Mouse (Mus musculus) urinary bladder, adult 2 months (tissue): Measurements from ENCODE around the gene Rdh13. TPM values are rescaled to one million over a fixed set of nuclear protein-coding genes. Genes with fewer than 3 reads are reported as not detected.
"Not testable (repeated sequence)": the region's sequence is repeated elsewhere in the genome, so short reads cannot be mapped to it uniquely, and the experiment has no call there.

Experiments used
- DNase-seq: peaks from one replicate; pipeline ENCODE4 v3.0.0; 2022; ENCODE audit warnings: low spot score
- polyA plus RNA-seq: library from polyadenylated mRNA; depleted of rRNA; stranded (reverse); fragments of >200 nt; gene quantifications from 2 replicates; pipeline ENCODE4 v1.2.3, GENCODE M21; 2012; rRNA removed

Rdh13 gene
- polyA plus RNA-seq, 1 experiment: 24.7 TPM

DNA sequence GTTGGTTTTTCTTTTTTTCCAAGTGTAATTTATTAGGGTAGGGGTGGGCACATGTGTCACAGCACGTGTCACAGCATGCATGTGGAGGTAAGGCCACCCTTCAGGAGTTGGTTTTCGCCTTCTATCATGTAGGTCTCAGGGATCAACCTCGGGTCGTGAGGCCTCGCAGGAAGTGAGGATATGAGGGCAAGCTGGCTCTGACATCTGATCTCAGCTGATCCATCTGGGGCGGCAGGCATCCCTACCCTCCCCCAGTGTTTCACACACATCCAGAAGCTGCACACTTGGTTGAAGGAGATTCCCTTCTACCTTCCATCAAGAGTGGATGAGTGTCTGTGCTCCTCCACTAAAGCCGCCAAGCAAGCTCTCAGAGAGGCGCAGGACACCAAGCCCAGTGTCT is 13.4 kb downstream of the Rdh13 start:
- no peak for DNase-seq

DNA sequence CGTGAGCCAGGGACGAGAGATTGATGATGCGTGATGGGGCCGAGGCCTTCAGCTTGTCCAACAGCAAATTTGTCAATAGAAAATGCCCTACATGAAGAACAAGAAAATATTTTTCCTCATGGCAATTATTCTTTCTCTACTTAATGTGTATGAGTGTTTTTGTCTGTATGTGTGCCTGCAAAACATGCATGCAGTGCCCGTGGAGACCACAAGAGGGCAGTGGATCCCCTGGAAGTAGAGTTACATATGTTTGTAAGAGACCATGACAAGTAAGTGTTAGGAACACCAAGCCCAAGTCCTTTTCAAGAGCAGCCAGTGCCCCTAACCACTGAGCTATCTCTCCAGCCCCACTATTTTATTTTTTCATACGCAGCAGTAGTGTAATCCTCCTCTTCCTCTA is 13.9 kb downstream of the Rdh13 start:
- peak; percentile 60 for DNase-seq

DNA sequence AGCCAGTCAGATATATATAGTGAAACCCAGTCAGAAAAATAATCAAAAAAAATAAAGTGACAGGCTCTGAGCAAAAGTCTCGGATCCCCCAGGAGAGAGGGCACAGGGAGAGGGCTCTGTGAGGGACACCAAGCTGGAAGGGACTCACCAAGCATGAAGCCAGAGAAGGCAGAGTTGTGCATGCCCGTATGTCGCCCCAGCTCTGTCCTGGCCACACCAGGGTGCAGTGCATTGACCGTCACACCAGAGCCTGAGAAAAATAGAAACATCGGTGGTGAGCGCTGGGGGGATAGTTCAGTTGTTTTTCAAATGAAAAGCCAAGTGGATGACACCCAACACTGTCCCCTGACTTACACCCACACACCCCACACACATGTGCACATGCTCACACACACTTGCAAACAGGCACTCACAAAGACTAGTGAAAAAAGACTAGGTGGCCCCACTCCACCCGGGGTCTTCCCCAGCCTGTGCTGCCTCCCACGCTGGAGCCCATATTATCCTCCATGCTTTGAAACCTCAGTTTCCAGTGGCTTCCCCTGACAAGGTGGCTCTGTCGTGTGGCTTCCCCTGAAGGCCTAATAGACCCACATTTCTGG is 15.1 kb downstream of the Rdh13 start:
- no peak for DNase-seq

DNA sequence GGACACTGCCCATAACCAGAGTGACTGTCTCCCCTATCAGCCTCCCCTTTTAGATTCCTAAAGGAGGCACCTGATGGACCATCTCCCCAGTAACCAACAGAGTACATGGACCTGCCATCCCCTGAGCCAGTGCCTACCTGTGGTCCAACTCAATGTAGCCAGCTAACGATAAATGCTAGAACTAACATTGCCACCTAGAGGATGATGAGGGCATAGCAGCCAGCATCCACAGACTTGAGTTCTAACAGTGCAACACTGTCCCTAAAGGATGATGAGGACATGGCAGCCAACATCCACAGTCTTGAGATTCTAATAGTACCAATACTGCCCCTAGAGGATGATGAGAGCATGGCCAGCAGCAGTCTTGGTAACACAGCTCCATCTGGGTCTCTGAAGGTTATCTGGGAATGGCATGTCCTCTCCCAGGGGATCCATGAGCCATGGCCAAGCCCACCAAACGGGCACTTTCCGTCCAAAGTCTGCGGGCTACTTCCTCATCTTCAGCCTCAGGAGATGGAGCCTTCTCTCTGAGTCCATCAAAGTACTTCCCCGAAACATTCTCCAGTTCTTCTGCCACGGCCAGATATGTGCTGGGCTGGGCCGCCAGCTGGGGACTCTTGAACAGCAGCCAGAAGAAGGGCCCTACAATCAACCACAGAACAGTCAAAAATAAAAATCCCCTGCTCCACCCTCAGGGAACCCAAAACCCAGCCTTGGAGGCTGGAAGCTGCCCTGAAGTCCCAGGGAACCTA is 18.1 kb downstream of the Rdh13 start:
- peak; percentile 31 for DNase-seq

DNA sequence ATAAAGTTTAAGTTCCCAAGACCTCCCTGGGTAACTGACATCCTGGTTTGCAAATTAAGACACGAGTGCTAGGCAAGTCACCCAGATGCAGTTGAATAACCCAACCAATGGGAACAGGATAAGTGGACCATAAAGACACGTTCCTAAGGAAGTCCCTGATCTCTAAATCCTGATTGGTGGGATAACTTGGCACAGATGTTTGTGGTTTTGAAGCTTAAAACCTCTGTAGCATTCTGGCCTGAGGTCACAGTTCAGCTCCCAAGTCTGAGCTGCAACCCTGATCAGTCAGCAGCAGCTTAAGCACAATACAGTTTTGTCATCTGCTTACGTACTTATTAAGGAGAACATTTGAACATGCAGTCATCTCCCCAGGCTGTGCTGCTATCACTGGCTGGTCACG is 25.2 kb downstream of the Rdh13 start:
- DNase-seq: no peak

DNA sequence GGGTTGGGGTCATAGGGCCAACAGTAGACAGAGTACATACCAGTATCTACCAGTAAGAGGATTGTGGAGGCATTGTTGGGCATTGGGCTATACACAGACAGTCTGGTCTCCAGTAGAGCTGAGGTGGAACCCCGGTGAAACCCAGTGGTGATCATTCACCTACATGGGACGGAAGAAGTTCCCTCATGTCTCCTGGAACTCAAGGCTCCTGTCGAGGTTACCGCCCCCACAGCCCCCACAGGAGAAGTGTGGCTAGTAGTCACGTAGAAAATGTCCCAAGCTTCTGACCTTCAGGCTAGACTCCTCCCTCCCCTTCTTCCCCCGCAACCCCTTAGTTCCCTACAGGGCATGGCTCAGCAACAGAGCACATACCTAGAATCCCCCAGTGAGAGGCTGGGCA is 25.8 kb downstream of the Rdh13 start:
- DNase-seq: no peak

DNA sequence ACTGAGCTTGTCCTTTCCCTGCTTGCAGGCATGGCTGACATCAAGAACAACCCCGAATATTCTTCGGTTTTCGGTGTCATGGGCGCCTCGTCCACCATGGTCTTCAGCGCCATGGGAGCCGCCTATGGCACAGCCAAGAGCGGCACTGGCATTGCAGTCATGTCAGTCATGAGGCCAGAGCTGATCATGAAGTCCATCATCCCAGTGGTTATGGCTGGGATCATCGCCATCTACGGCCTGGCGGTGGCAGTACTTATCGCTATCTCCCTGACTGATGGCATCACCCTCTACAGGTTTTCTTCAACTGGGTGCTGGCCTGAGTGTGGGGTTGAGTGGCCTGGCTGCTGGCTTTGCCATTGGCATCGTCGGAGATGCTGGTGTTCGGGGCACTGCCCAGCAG is 33.0 kb downstream of the Rdh13 start:
- DNase-seq: not testable (repeated sequence)

DNA sequence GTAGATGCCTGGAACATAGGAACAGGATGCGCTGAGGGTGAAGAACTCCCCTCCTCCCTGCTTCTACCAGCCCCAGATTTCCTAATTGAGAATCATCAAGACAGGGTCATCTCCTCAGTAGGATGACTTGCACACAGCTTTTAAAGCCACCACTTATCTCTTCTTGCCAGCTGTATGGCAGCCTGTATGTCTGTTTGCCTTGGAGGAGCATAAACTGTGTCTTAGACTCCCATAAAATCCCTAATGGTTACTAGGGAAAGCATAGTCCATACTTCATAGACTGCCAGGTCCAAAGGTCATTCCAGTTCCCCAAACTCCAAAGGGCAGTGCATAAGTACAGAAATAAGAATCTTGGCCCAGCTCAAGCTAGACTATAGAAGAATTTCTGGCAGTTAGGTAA is 47.7 kb downstream of the Rdh13 start, which contains the start of gene Gp6:
Gene Gp6 (minus strand): TSS at position 15 of the 400 bp plus-strand sequence.
- DNase-seq: no peak

Other genes with a start within 250 kb of the Rdh13 start
- gene Lilra5, start 207.9 kb downstream of the Rdh13 start, polyA plus RNA-seq: 0.62 and 0.77 TPM in 2 replicates
- 0.78 and 1.4 TPM in 2 replicates for gene Ncr1, start 107.9 kb downstream of the Rdh13 start, polyA plus RNA-seq
- gene Gp6, start 47.9 kb downstream of the Rdh13 start, polyA plus RNA-seq: not detected in 2 replicates
- gene Eps8l1, start 15.0 kb upstream of the Rdh13 start, polyA plus RNA-seq: 19.2 and 21.2 TPM in 2 replicates
- gene Ppp1r12c, start 56.0 kb upstream of the Rdh13 start, polyA plus RNA-seq: 72.0 and 159 TPM in 2 replicates
- 7.5 and 8.8 TPM in 2 replicates for gene Tnnt1, start 70.7 kb upstream of the Rdh13 start, polyA plus RNA-seq
- gene Tnni3, start 78.6 kb upstream of the Rdh13 start, polyA plus RNA-seq: 5.1 and 5.5 TPM in 2 replicates
- gene Dnaaf3, start 86.8 kb upstream of the Rdh13 start, polyA plus RNA-seq: 3.5 and 4.0 TPM in 2 replicates
- gene Syt5, start 101.9 kb upstream of the Rdh13 start, polyA plus RNA-seq: 0.74 and 0.78 TPM in 2 replicates
- gene Ptprh, start 158.4 kb upstream of the Rdh13 start, polyA plus RNA-seq: not detected in 2 replicates
- 15.5 and 19.2 TPM in 2 replicates for gene Tmem86b, start 185.8 kb upstream of the Rdh13 start, polyA plus RNA-seq
- 130 and 140 TPM in 2 replicates for gene Ppp6r1, start 213.4 kb upstream of the Rdh13 start, polyA plus RNA-seq
- 33.0 and 33.5 TPM in 2 replicates for gene Hspbp1, start 239.4 kb upstream of the Rdh13 start, polyA plus RNA-seq
- gene Brsk1, start 245.0 kb upstream of the Rdh13 start, polyA plus RNA-seq: 10.1 and 12.8 TPM in 2 replicates